Mouse (Mus musculus): Measurements from ENCODE around the gene Nit1.

DNA sequence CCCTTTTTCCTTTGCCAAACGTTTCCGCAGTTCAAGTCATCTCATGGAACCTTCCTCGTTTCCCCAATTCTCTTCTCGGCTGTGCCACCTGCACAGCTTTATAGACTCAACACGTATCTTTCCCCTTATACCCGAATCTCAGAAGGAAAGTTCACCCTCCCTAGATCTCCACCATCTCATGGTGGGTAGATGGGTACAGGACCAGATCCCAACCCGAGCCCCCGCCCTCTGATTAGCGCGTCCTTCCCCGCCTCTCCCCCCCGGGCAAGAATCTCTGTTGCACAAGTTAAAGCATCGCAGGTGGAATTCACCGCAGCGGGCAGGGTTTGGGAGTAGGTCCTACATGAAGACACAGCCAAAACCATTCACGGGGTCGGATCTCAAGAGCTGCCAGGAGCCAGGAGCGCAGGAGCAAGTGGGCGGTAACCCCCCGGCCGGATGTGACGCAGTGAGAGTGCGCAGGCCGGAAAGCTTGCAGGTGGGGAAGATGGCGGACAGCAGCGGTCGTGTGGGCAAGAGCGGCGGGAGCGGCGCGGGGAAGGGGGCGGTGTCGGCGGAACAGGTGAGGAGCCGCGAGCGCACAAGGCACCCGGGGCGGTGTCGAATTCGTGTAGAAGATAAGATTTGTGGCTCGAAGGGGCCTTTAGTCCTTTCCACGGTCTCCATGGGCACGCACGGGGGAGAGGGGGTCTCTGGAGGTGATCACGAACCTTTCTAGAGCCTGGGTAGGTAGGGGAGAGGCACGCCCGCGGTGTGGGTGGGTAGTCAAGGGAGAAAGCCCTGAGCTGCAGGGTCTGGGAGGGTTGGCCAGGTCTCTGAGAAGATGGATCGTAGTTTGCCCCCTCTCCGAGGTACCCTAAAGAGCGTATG lies at the start of gene Nit1, which contains the start of gene Pfdn2:
- TF ChIP-seq CTCF (IDR thresholded peaks at IDR 0.05; ENCODE audit: low read depth, low read length), result no peak
- TF ChIP-seq POLR2A (IDR thresholded peaks at IDR 0.05; ENCODE audit: extremely low read depth, insufficient read depth, low read length), result peak; percentile 87

All from liver, adult 2 months (tissue).